21 mouse cellular contexts compared by ENCODE assay signal in genomic region chr17:15455203-15455602, GRCm38 (mm10).
"Had no signal": no experiment of that assay in that cellular context is flagged by ENCODE, and none has a peak within 500 bp of the region (broad histone marks: within the 10 kb centered on the region; RNA-seq: fewer than 3 reads in every experiment).

No protein-coding gene starts in this region.

- H3K4me3 ChIP-seq: left cerebral cortex, adult 2 months; limb, embryonic 12.5 days; limb, embryonic 15.5 days; lung, embryonic 15.5 days; neural tube, embryonic 12.5 days; neural tube, embryonic 15.5 days; stomach, embryonic 15.5 days had no signal

- H3K36me3 ChIP-seq: limb, embryonic 12.5 days; limb, embryonic 15.5 days; lung, embryonic 15.5 days; neural tube, embryonic 15.5 days; stomach, embryonic 15.5 days had no signal

- H3K9me3 ChIP-seq: limb, embryonic 12.5 days; limb, embryonic 15.5 days; lung, embryonic 15.5 days; neural tube, embryonic 12.5 days; neural tube, embryonic 15.5 days; stomach, embryonic 15.5 days had no signal

- DNase-seq: kidney, adult 9 months; kidney, postnatal 10 days; kidney, postnatal 36 days; layer of hippocampus, postnatal 36 days; left cerebral cortex, postnatal 4 days; liver, postnatal 0 days; lung, postnatal 10 days; lung, postnatal 36 days; midbrain, embryonic 14.5 days; right cerebral cortex, adult 18-20 months; right cerebral cortex, postnatal 14 days; right cerebral cortex, postnatal 4 days; thymus, postnatal 25 days had no signal

- H3K27ac ChIP-seq: left cerebral cortex, adult 2 months; limb, embryonic 12.5 days; limb, embryonic 15.5 days; liver, embryonic 14.5 days; lung, embryonic 15.5 days; neural tube, embryonic 12.5 days; neural tube, embryonic 15.5 days; stomach, embryonic 15.5 days had no signal

- H3K9ac ChIP-seq: limb, embryonic 12.5 days; limb, embryonic 15.5 days; liver, embryonic 14.5 days; liver, postnatal 0 days; lung, embryonic 15.5 days; neural tube, embryonic 12.5 days; neural tube, embryonic 15.5 days; stomach, embryonic 15.5 days had no signal

- H3K4me1 ChIP-seq: limb, embryonic 12.5 days; limb, embryonic 15.5 days; lung, embryonic 15.5 days; neural tube, embryonic 12.5 days; neural tube, embryonic 15.5 days; stomach, embryonic 15.5 days had no signal
